Mouse (Mus musculus): ENCODE data around the gene Pkmyt1. TPM values are rescaled to one million over a fixed set of nuclear protein-coding genes. Genes with fewer than 3 reads are reported as not detected.
A peak's percentile ranks its signal among the peaks of the same experiment; 100 is the strongest.
"Not testable (repeated sequence)": the region's sequence is repeated elsewhere in the genome, so short reads cannot be mapped to it uniquely, and the experiment has no call there.

Gene Pkmyt1
- total RNA-seq, 2 experiments from 2014 or later = 4.1 to 4.7 TPM

GRCm38 (mm10) chr17:23745301-23746251 lies 19.4 kb downstream of the Pkmyt1 start, which contains the start of gene Kremen2:
Kremen2 (minus strand) TSS chr17:23745833.
- intact Hi-C loops (cut with DNase I) = no loop called here
- DNase-seq (ENCODE audit: low spot score in 2 of 2) = no peak

- no peak for DNase-seq (ENCODE audit: low spot score in 2 of 2)
- intact Hi-C loops (cut with DNase I) = no loop called here
Observed at GRCm38 (mm10) chr17:23746311-23746710, 20.2 kb downstream of the Pkmyt1 start.

GRCm38 (mm10) chr17:23746767-23747166 lies 20.6 kb downstream of the Pkmyt1 start:
- intact Hi-C loops (cut with DNase I) = no loop called here
- DNase-seq (ENCODE audit: low spot score in 2 of 2) = no peak

- DNase-seq (ENCODE audit: low spot score in 2 of 2) = no peak
- intact Hi-C loops (cut with DNase I) = no loop called here
Observed at GRCm38 (mm10) chr17:23747471-23747870, 21.3 kb downstream of the Pkmyt1 start.

- intact Hi-C loops (cut with DNase I) = no loop called here
- DNase-seq (ENCODE audit: low spot score in 2 of 2) = no peak
Observed at GRCm38 (mm10) chr17:23748026-23748425, 21.9 kb downstream of the Pkmyt1 start.

GRCm38 (mm10) chr17:23748631-23749391 lies 22.7 kb downstream of the Pkmyt1 start:
- peak in 1 of 2 experiments; percentile 57 for DNase-seq (ENCODE audit: low spot score in 2 of 2)
- intact Hi-C loops (cut with DNase I) = no loop called here

- DNase-seq (ENCODE audit: low spot score in 2 of 2) = no peak
- intact Hi-C loops (cut with DNase I) = no loop called here
Observed at GRCm38 (mm10) chr17:23749400-23750191, 23.5 kb downstream of the Pkmyt1 start.

- no peak for DNase-seq (ENCODE audit: low spot score in 2 of 2)
- intact Hi-C loops (cut with DNase I) = no loop called here
Observed at GRCm38 (mm10) chr17:23755689-23756088, 29.6 kb downstream of the Pkmyt1 start.

GRCm38 (mm10) chr17:23757581-23757980 lies 31.4 kb downstream of the Pkmyt1 start:
- DNase-seq (ENCODE audit: low spot score in 2 of 2) = no peak
- intact Hi-C loops (cut with DNase I) = no loop called here

GRCm38 (mm10) chr17:23758801-23759200 lies 32.7 kb downstream of the Pkmyt1 start:
- DNase-seq (ENCODE audit: low spot score in 2 of 2) = no peak
- intact Hi-C loops (cut with DNase I) = no loop called here

GRCm38 (mm10) chr17:23760231-23760630 lies 34.1 kb downstream of the Pkmyt1 start:
- intact Hi-C loops (cut with DNase I) = no loop called here
- no peak for DNase-seq (ENCODE audit: low spot score in 2 of 2)

GRCm38 (mm10) chr17:23761155-23761554 lies 35.0 kb downstream of the Pkmyt1 start:
- no peak for DNase-seq (ENCODE audit: low spot score in 2 of 2)
- intact Hi-C loops (cut with DNase I) = no loop called here

GRCm38 (mm10) chr17:23762976-23763375 lies 36.8 kb downstream of the Pkmyt1 start:
- intact Hi-C loops (cut with DNase I) = no loop called here
- DNase-seq (ENCODE audit: low spot score in 2 of 2) = no peak

GRCm38 (mm10) chr17:23770493-23770892 lies 44.4 kb downstream of the Pkmyt1 start:
- DNase-seq (ENCODE audit: low spot score in 2 of 2) = no peak
- intact Hi-C loops (cut with DNase I) = no loop called here

- DNase-seq (ENCODE audit: low spot score in 2 of 2) = no peak
- intact Hi-C loops (cut with DNase I) = loop anchor here (1.0 kb wide), 2 partner anchors 15 to 33 kb away; partner anchors contain the start of gene Flywch2
Observed at GRCm38 (mm10) chr17:23770896-23771283, 44.8 kb downstream of the Pkmyt1 start.

- intact Hi-C loops (cut with DNase I) = loop anchor here (1.0 kb wide), 2 partner anchors 15 to 33 kb away; partner anchors contain the start of gene Flywch2
- DNase-seq (ENCODE audit: low spot score in 2 of 2) = peak; percentile 98
Observed at GRCm38 (mm10) chr17:23771284-23772218, 45.4 kb downstream of the Pkmyt1 start, which contains the start of gene Flywch1. Flywch1 (minus strand) TSS chr17:23771602.

GRCm38 (mm10) chr17:23772219-23772556 lies 46.1 kb downstream of the Pkmyt1 start:
- intact Hi-C loops (cut with DNase I); DNase-seq (ENCODE audit: low spot score in 2 of 2): not testable (repeated sequence)

- DNase-seq (ENCODE audit: low spot score in 2 of 2) = no peak
- intact Hi-C loops (cut with DNase I) = no loop called here
Observed at GRCm38 (mm10) chr17:23773676-23774075, 47.5 kb downstream of the Pkmyt1 start.

- intact Hi-C loops (cut with DNase I) = no loop called here
- DNase-seq (ENCODE audit: low spot score in 2 of 2) = peak; percentile 67 to 76
Observed at GRCm38 (mm10) chr17:23774090-23774489, 48.0 kb downstream of the Pkmyt1 start.
